Mouse (Mus musculus) stomach, embryonic 16.5 days (tissue): ENCODE data around the gene Ldlrad1. TPM values are rescaled to one million over a fixed set of nuclear protein-coding genes. Genes with fewer than 3 reads are reported as not detected.

Source experiments
- ATAC-seq: fragments of 200-750 bp; cut with Nextera tagmentation; 2 replicates; pipeline ENCODE4 v1.8.0; 2017; ENCODE audit warnings: moderate number of reproducible peaks, moderate TSS enrichment; ENCODE audit not compliant: insufficient read depth, low FRiP score
- H3K27ac ChIP-seq: fragments of 300-500 bp; sonication (generic); 2 replicates; pipeline ENCODE4 v1.5.1; 2014; ENCODE audit warnings: low read length
- H3K27me3 ChIP-seq: fragments of 300-500 bp; sonication (generic); 2 replicates; pipeline ENCODE4 v1.6.1; 2014; ENCODE audit warnings: low read length, control low read depth, mixed read lengths; ENCODE audit not compliant: control insufficient read depth, insufficient read depth
- H3K36me3 ChIP-seq: fragments of 300-500 bp; sonication (generic); 2 replicates; pipeline ENCODE4 v1.6.1; 2014; ENCODE audit warnings: low read length; ENCODE audit not compliant: control insufficient read depth, insufficient read depth
- H3K4me1 ChIP-seq: fragments of 300-500 bp; sonication (generic); 2 replicates; pipeline ENCODE4 v1.6.1; 2014; ENCODE audit warnings: low read length, control low read depth, mixed read lengths; ENCODE audit not compliant: control insufficient read depth, insufficient read depth
- H3K4me2 ChIP-seq: fragments of 300-500 bp; sonication (generic); 2 replicates; pipeline ENCODE4 v1.6.1; 2014; ENCODE audit warnings: low read depth, low read length, mixed read lengths
- H3K4me3 ChIP-seq: fragments of 300-500 bp; sonication (generic); replicated peaks from 2 replicates; pipeline ENCODE4 v1.5.1; 2014; ENCODE audit warnings: mild to moderate bottlenecking, low read length
- H3K9ac ChIP-seq: fragments of 300-500 bp; sonication (generic); 2 replicates; pipeline ENCODE4 v1.6.1; 2014; ENCODE audit warnings: low read length
- H3K9me3 ChIP-seq: fragments of 300-500 bp; sonication (generic); replicated peaks from 2 replicates; pipeline ENCODE4 v1.6.1; 2016; ENCODE audit warnings: low read length, control low read depth; ENCODE audit not compliant: control insufficient read depth
- WGBS: fragments of 180-500 bp; shearing (Covaris S2); extraction: QIAGEN DNeasy Blood & Tissue Kit; methylation state at CpG from one replicate; pipeline ENCODE4 v1.1.7; 2014; 5-methylcytosine and 5-hydroxymethylcytosine counted together
- polyA plus RNA-seq: library from polyadenylated mRNA; unstranded; fragments of >200 nt; fragmentation: Nextera tagmentation; extraction: Ambion mirVana; gene quantifications from 2 replicates; pipeline ENCODE4 v1.2.1, GENCODE M21; 2015

Ldlrad1 gene
- polyA plus RNA-seq, 1 experiment from 2014 or later = not detected

GRCm38 (mm10) chr4:107246040-107246439, 37.1 kb downstream of the Ldlrad1 start:
- H3K4me3 ChIP-seq = no peak overlapping the region
- ATAC-seq = no peak
- H3K4me1 ChIP-seq = peaks cover 26% of the 10 kb centered on the region
- no peaks in the 10 kb centered on the region for H3K36me3 ChIP-seq
- H3K27me3 ChIP-seq = no peaks in the 10 kb centered on the region
- H3K9me3 ChIP-seq = no peaks in the 10 kb centered on the region
- 30% methylated on average over 1 of the region's 1 CpGs for WGBS
- H3K27ac ChIP-seq = peak overlapping the region; percentile 69
- no peak overlapping the region for H3K9ac ChIP-seq
- no peak overlapping the region for H3K4me2 ChIP-seq

- ATAC-seq = no peak
- H3K4me3 ChIP-seq = no peak overlapping the region
- no peaks in the 10 kb centered on the region for H3K27me3 ChIP-seq
- no peaks in the 10 kb centered on the region for H3K36me3 ChIP-seq
- no peak overlapping the region for H3K9ac ChIP-seq
- no peak overlapping the region for H3K27ac ChIP-seq
- no peak overlapping the region for H3K4me2 ChIP-seq
- H3K4me1 ChIP-seq = peaks cover 29% of the 10 kb centered on the region
- 76% methylated on average over 9 of the region's 9 CpGs for WGBS
- no peaks in the 10 kb centered on the region for H3K9me3 ChIP-seq
Observed at GRCm38 (mm10) chr4:107247110-107247509, 38.1 kb downstream of the Ldlrad1 start.

- Histone ChIP-seq H3K9me3 (no peaks in the 10 kb centered on the region), H3K27me3 (no peaks in the 10 kb centered on the region), H3K9ac (no peak overlapping the region), H3K4me3 (no peak overlapping the region), H3K36me3 (no peaks in the 10 kb centered on the region), H3K27ac (no peak overlapping the region), H3K4me2 (no peak overlapping the region), H3K4me1 (peaks cover 33% of the 10 kb centered on the region)
- 71% methylated on average over 3 of the region's 3 CpGs for WGBS
- ATAC-seq = no peak
Observed at GRCm38 (mm10) chr4:107248061-107248460, 39.1 kb downstream of the Ldlrad1 start.

- Histone ChIP-seq H3K4me2 (no peak overlapping the region), H3K4me3 (no peak overlapping the region), H3K27ac (no peak overlapping the region), H3K4me1 (peaks cover 30% of the 10 kb centered on the region), H3K9me3 (no peaks in the 10 kb centered on the region), H3K36me3 (no peaks in the 10 kb centered on the region), H3K27me3 (no peaks in the 10 kb centered on the region), H3K9ac (no peak overlapping the region)
- 46% methylated on average over 2 of the region's 2 CpGs for WGBS
- no peak for ATAC-seq
Observed at GRCm38 (mm10) chr4:107249471-107249870, 40.5 kb downstream of the Ldlrad1 start.

GRCm38 (mm10) chr4:107250494-107250893, 41.5 kb downstream of the Ldlrad1 start:
- Histone ChIP-seq H3K9ac (no peak overlapping the region), H3K36me3 (no peaks in the 10 kb centered on the region), H3K4me2 (no peak overlapping the region), H3K9me3 (no peaks in the 10 kb centered on the region), H3K27me3 (no peaks in the 10 kb centered on the region), H3K4me1 (peaks cover 26% of the 10 kb centered on the region), H3K4me3 (no peak overlapping the region), H3K27ac (no peak overlapping the region)
- 26% methylated on average over 4 of the region's 4 CpGs for WGBS
- no peak for ATAC-seq

- peak overlapping the region; percentile 91 for H3K9ac ChIP-seq
- peak overlapping the region; percentile 78 for H3K4me3 ChIP-seq
- WGBS = 2% methylated on average over 11 of the region's 11 CpGs
- no peaks in the 10 kb centered on the region for H3K27me3 ChIP-seq
- no peaks in the 10 kb centered on the region for H3K36me3 ChIP-seq
- peak overlapping the region; percentile 70; the same call in 1 of the 2 replicates for H3K27ac ChIP-seq
- H3K4me1 ChIP-seq = peaks cover 19% of the 10 kb centered on the region
- ATAC-seq = no peak
- peak overlapping the region; percentile 82 for H3K4me2 ChIP-seq
- no peaks in the 10 kb centered on the region for H3K9me3 ChIP-seq
Observed at GRCm38 (mm10) chr4:107252522-107252921, 43.5 kb downstream of the Ldlrad1 start.

GRCm38 (mm10) chr4:107253125-107254091, 44.4 kb downstream of the Ldlrad1 start, which contains the start of the genes Lrrc42 and Hspb11:
TSS of gene Lrrc42 (minus strand) at chr4:107253532.
TSS of gene Hspb11 (plus strand) at chr4:107253593.
- peak within 1 kb of the TSS; percentile 91 for H3K9ac ChIP-seq
- no peaks in the 10 kb centered on the region for H3K9me3 ChIP-seq
- H3K4me2 ChIP-seq = peak within 1 kb of the TSS; percentile 82
- H3K27me3 ChIP-seq = no peaks in the 10 kb centered on the region
- peaks cover 17% of the 10 kb centered on the region for H3K4me1 ChIP-seq
- peak within 1 kb of the TSS; percentile 78 for H3K4me3 ChIP-seq
- WGBS = under 1% methylated on average over 88 of the region's 101 CpGs
- peak; percentile 98 for ATAC-seq
- H3K36me3 ChIP-seq = no peaks in the 10 kb centered on the region
- H3K27ac ChIP-seq = peak within 1 kb of the TSS; percentile 79

GRCm38 (mm10) chr4:107254414-107254813, 45.4 kb downstream of the Ldlrad1 start:
- Histone ChIP-seq H3K27ac (peak overlapping the region; percentile 79; the same call in 1 of the 2 replicates), H3K4me3 (peak overlapping the region; percentile 78), H3K9me3 (no peaks in the 10 kb centered on the region), H3K27me3 (no peaks in the 10 kb centered on the region), H3K36me3 (no peaks in the 10 kb centered on the region), H3K9ac (peak overlapping the region; percentile 91), H3K4me2 (peak overlapping the region; percentile 67), H3K4me1 (peaks cover 14% of the 10 kb centered on the region)
- ATAC-seq = no peak
- WGBS = 37% methylated on average over 3 of the region's 3 CpGs

- Histone ChIP-seq H3K4me3 (no peak overlapping the region), H3K9ac (no peak overlapping the region), H3K9me3 (no peaks in the 10 kb centered on the region), H3K36me3 (0 out of 2 replicates have a peak, but pooled peaks cover 3% of the 10 kb centered on the region), H3K4me1 (no peaks in the 10 kb centered on the region), H3K4me2 (no peak overlapping the region), H3K27me3 (no peaks in the 10 kb centered on the region), H3K27ac (no peak overlapping the region)
- WGBS = 35% methylated on average over 4 of the region's 4 CpGs
- no peak for ATAC-seq
Observed at GRCm38 (mm10) chr4:107260001-107260400, 51.0 kb downstream of the Ldlrad1 start.
